Mouse (Mus musculus) intestine, postnatal 0 days (tissue): ENCODE data around the gene Naaladl1. TPM values are rescaled to one million over a fixed set of nuclear protein-coding genes. Genes with fewer than 3 reads are reported as not detected.

Experiments
- ATAC-seq: fragments of 200-750 bp; cut with Nextera tagmentation; 2 replicates; pipeline ENCODE4 v1.8.0; 2017; ENCODE audit warnings: mild to moderate bottlenecking, moderate TSS enrichment, moderate library complexity
- H3K27ac ChIP-seq: fragments of 300-500 bp; sonication (generic); 2 replicates; pipeline ENCODE4 v1.5.1; 2014; ENCODE audit warnings: mild to moderate bottlenecking, low read depth, low read length, moderate library complexity
- H3K27me3 ChIP-seq: fragments of 300-500 bp; sonication (generic); replicated peaks from 2 replicates; pipeline ENCODE4 v1.6.1; 2014; ENCODE audit warnings: low read length, mixed read lengths; ENCODE audit not compliant: control insufficient read depth, insufficient read depth
- H3K36me3 ChIP-seq: fragments of 300-500 bp; sonication (generic); 2 replicates; pipeline ENCODE4 v1.6.1; 2014; ENCODE audit warnings: mild to moderate bottlenecking, moderate library complexity; ENCODE audit not compliant: control insufficient read depth, insufficient read depth
- H3K4me1 ChIP-seq: fragments of 300-500 bp; sonication (generic); replicated peaks from 2 replicates; pipeline ENCODE4 v1.6.1; 2014; ENCODE audit warnings: antibody characterized with exemption, low read length, mixed read lengths; ENCODE audit not compliant: control insufficient read depth, insufficient read depth
- H3K4me2 ChIP-seq: fragments of 300-500 bp; sonication (generic); replicated peaks from 2 replicates; pipeline ENCODE4 v1.6.1; 2014; ENCODE audit warnings: low read depth, mild to moderate bottlenecking, moderate library complexity
- H3K4me3 ChIP-seq: fragments of 300-500 bp; sonication (generic); 2 replicates; pipeline ENCODE4 v1.5.1; 2014; ENCODE audit warnings: low read depth, low read length
- H3K9ac ChIP-seq: fragments of 300-500 bp; sonication (generic); 2 replicates; pipeline ENCODE4 v1.6.1; 2014; ENCODE audit warnings: mild to moderate bottlenecking, low read depth, low read length
- H3K9me3 ChIP-seq: fragments of 300-500 bp; sonication (generic); 2 replicates; pipeline ENCODE4 v1.6.1; 2016; ENCODE audit warnings: mixed run types; ENCODE audit not compliant: control insufficient read depth
- CTCF ChIP-seq: sonication (generic); IDR thresholded peaks from 2 replicates; pipeline ENCODE4 v1.5.1; 2016; ENCODE audit warnings: low read depth, mild to moderate bottlenecking, control low read depth, antibody characterized with exemption, moderate library complexity
- WGBS: fragments of 180-500 bp; shearing (Covaris S2); extraction: QIAGEN DNeasy Blood & Tissue Kit; methylation state at CpG from one replicate; pipeline ENCODE4 v1.1.7; 2014; 5-methylcytosine and 5-hydroxymethylcytosine counted together
- polyA plus RNA-seq: library from polyadenylated mRNA; unstranded; fragments of >200 nt; fragmentation: Nextera tagmentation; extraction: Ambion mirVana; gene quantifications from 2 replicates; pipeline ENCODE4 v1.2.1, GENCODE M21; 2015

The Naaladl1 gene
- polyA plus RNA-seq, result 273 and 333 TPM in 2 replicates

DNA sequence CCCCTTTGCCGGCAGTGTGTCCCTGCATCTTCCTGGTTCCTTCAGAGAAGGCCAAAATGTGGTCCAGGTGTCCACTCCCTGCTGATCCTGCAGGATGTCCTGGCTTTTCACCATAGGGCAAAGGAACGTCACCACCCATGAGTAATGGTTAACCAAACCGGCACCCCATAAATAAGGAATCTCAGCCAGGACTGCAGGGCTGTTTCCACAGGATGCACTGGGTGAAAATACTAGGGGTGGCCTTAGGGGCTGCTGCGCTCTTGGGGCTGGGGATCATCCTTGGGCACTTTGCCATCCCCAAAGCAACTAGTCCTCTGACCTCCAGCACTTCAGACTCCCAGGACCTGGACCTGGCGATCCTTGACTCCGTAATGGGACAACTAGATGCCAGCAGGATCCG is at the start of gene Naaladl1:
Gene Naaladl1, plus strand, starts transcription at position 197 of the 400 bp plus-strand sequence.
- WGBS, result 46% methylated on average over 7 of the region's 7 CpGs
- H3K27me3 ChIP-seq, result no peaks in the 10 kb centered on the region
- H3K36me3 ChIP-seq, result peaks cover 5% of the 10 kb centered on the region; the same call in 1 of the 2 replicates
- H3K4me2 ChIP-seq, result peak within 1 kb of the TSS; percentile 63
- 0 out of 2 replicates have a peak, but pooled peaks cover 5% of the 10 kb centered on the region for H3K4me1 ChIP-seq
- H3K27ac ChIP-seq, result peak within 1 kb of the TSS; percentile 50
- no peak for TF ChIP-seq CTCF
- H3K4me3 ChIP-seq, result peak within 1 kb of the TSS; percentile 36
- ATAC-seq, result peak; percentile 40; the same call in 1 of the 2 replicates
- H3K9ac ChIP-seq, result no peak within 1 kb of the TSS
- no peaks in the 10 kb centered on the region for H3K9me3 ChIP-seq

DNA sequence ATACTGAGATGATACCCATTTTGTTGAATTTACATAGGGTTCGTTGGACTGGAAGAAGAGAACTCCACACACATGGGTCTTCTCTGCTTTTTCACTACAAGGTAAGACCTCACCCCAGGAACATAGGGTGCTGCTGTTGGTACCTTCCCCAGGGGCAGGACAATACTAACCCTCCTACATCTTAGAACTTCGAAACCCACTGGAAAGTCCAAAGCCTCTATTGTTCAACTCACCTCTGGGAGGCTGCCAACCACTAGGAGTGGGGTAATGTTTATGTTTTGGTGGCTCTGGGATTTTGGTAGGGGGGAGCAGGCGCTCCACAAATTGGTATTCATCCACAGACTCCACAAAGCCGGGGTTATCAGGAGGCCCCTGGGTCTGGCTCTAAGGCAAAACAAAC is 48.9 kb upstream of the Naaladl1 start:
- ATAC-seq, result no peak
- Histone ChIP-seq H3K27ac (no peak overlapping the region), H3K4me3 (peak overlapping the region; percentile 62), H3K27me3 (no peaks in the 10 kb centered on the region), H3K36me3 (peaks cover 41% of the 10 kb centered on the region), H3K4me2 (peak overlapping the region; percentile 73), H3K4me1 (peaks cover 4% of the 10 kb centered on the region; the same call in 1 of the 2 replicates), H3K9ac (peak overlapping the region; percentile 63), H3K9me3 (no peaks in the 10 kb centered on the region)
- 41% methylated on average over 4 of the region's 4 CpGs for WGBS
- no peak for TF ChIP-seq CTCF

DNA sequence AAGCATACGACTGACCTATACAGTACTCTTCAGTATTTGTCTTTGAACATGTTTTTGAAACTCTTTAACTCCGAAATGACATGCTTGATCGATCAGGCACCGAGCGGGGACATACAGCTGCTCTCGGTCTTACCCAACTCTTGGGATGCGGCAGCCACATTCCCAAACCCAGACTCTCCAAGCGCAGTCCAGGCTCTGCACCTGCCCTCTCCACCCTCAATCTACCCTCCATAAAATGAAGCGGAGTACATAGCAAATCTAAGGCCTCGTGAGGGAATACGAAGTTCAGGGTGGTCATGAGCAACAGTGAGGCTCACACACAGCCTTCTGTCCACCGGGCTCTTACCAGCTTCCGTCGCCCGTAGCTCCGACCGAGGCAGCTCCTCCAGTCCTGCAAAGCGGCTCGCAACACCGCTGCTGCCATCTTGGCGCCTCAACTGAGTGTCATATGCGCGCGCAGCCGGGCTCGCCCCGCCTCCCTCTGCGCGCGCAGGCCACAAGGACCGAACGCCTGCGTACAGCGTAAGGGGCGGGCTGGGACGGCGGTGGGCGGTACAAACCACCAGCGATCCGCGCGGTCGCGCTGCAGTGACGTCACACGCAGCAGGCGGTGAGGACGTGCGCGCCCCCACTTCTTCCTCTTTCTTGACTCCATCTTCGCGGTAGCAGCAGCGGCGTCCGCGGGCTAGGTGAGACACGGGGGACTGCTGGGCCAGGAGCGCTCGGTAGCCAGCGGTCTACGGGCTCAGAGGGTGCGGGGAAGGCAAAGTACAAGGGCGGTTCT is 48.1 kb upstream of the Naaladl1 start, which contains the start of the genes Mrpl49 and Fau:
Gene Mrpl49, minus strand, starts transcription at position 473 of the 784 bp plus-strand sequence.
Gene Fau, plus strand, starts transcription at position 532 of the 784 bp plus-strand sequence.
- Histone ChIP-seq H3K4me2 (peak within 1 kb of the TSS; percentile 73), H3K27ac (peak within 1 kb of the TSS; percentile 51), H3K9ac (peak within 1 kb of the TSS; percentile 63), H3K4me3 (peak within 1 kb of the TSS; percentile 62), H3K9me3 (no peaks in the 10 kb centered on the region), H3K4me1 (peaks cover 9% of the 10 kb centered on the region; the same call in 1 of the 2 replicates), H3K27me3 (no peaks in the 10 kb centered on the region), H3K36me3 (peaks cover 33% of the 10 kb centered on the region)
- under 1% methylated on average over 61 of the region's 63 CpGs for WGBS
- TF ChIP-seq CTCF, result no peak
- peak; percentile 84 for ATAC-seq

- ATAC-seq, result no peak
- peak overlapping the region; percentile 62 for H3K4me3 ChIP-seq
- no peak for TF ChIP-seq CTCF
- peak overlapping the region; percentile 73 for H3K4me2 ChIP-seq
- H3K36me3 ChIP-seq, result peaks cover 23% of the 10 kb centered on the region
- 17% methylated on average over 5 of the region's 5 CpGs for WGBS
- H3K27me3 ChIP-seq, result no peaks in the 10 kb centered on the region
- peak overlapping the region; percentile 51 for H3K27ac ChIP-seq
- peaks cover 12% of the 10 kb centered on the region; the same call in 1 of the 2 replicates for H3K4me1 ChIP-seq
- no peaks in the 10 kb centered on the region for H3K9me3 ChIP-seq
- H3K9ac ChIP-seq, result peak overlapping the region; percentile 63
Observed at GRCm38 (mm10) chr19:6058513-6058912, 47.1 kb upstream of the Naaladl1 start.

DNA sequence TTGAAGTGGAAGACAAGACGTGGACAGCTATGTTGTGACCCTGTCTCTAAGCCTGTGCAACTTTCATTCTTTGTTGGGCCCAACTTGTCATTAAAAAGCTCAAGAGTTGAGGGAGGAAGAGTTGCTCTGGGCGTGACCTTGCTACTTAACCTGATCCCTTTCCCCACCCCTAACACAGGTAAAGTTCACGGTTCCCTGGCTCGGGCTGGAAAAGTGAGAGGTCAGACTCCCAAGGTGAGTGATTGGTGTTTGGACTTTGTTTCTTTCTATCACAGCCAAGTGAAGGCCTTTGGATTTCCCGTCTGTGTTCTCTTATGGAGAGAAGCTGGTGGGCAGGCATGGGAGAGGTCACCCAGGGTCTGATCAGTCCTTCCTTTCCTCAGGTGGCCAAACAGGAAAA is 46.6 kb upstream of the Naaladl1 start:
- H3K9ac ChIP-seq, result peak overlapping the region; percentile 63
- no peak for TF ChIP-seq CTCF
- WGBS, result 35% methylated on average over 5 of the region's 5 CpGs
- H3K4me3 ChIP-seq, result peak overlapping the region; percentile 62
- peak overlapping the region; percentile 73 for H3K4me2 ChIP-seq
- no peaks in the 10 kb centered on the region for H3K27me3 ChIP-seq
- peaks cover 19% of the 10 kb centered on the region for H3K36me3 ChIP-seq
- peak overlapping the region; percentile 51 for H3K27ac ChIP-seq
- H3K4me1 ChIP-seq, result peaks cover 12% of the 10 kb centered on the region; the same call in 1 of the 2 replicates
- ATAC-seq, result no peak
- H3K9me3 ChIP-seq, result no peaks in the 10 kb centered on the region

DNA sequence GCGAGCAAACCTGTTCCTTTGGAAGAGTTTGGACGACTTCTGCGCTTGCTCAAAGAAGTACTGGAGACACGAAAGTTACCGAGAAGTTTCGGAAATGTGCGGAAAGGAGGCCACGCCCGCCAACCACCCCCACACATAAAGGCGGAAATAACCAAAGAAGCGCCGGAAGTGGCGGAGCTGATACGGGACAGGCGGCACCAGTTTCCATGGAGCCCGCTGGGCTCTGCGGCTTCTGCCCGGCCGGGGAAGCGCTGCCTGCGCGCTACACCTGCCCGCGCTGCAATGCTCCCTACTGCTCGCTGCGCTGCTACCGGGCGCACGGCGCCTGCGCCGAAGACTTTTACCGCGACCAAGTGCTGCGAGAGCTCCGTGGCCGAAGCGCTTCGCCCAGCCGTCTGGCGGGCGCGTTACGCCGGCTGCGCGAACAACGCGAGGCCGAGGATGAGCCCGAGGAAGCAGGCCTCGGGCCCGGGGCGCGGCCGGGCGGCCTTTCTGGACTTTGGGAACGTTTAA is 44.5 kb upstream of the Naaladl1 start, which contains the start of gene Znhit2:
Gene Znhit2, plus strand, starts transcription at position 172 of the 513 bp plus-strand sequence.
- TF ChIP-seq CTCF, result peak; percentile 36
- Histone ChIP-seq H3K9ac (peak within 1 kb of the TSS; percentile 95), H3K27ac (peak within 1 kb of the TSS; percentile 94), H3K9me3 (no peaks in the 10 kb centered on the region), H3K4me3 (peak within 1 kb of the TSS; percentile 79), H3K4me2 (peak within 1 kb of the TSS; percentile 96), H3K27me3 (no peaks in the 10 kb centered on the region), H3K4me1 (peaks cover 12% of the 10 kb centered on the region; the same call in 1 of the 2 replicates), H3K36me3 (0 out of 2 replicates have a peak, but pooled peaks cover 3% of the 10 kb centered on the region)
- WGBS, result under 1% methylated on average over 58 of the region's 58 CpGs
- peak; percentile 66 for ATAC-seq
